Mouse (Mus musculus) midbrain, embryonic 16.5 days (tissue): ENCODE results near the gene Ndufb7. TPM values are rescaled to one million over a fixed set of nuclear protein-coding genes. Genes with fewer than 3 reads are reported as not detected.

Experiments
- ATAC-seq: fragments of 200-750 bp; cut with Nextera tagmentation; 2 replicates; pipeline ENCODE4 v1.8.0; 2017; ENCODE audit warnings: moderate TSS enrichment
- H3K27ac ChIP-seq: fragments of 300-500 bp; sonication (generic); 2 replicates; pipeline ENCODE4 v1.5.1; 2014; ENCODE audit warnings: mild to moderate bottlenecking, low read length, mixed read lengths
- H3K27me3 ChIP-seq: fragments of 300-500 bp; sonication (generic); 2 replicates; pipeline ENCODE4 v1.6.1; 2014; ENCODE audit warnings: low read depth, low read length, mixed read lengths; ENCODE audit not compliant: control insufficient read depth, insufficient read depth
- H3K36me3 ChIP-seq: fragments of 300-500 bp; sonication (generic); 2 replicates; pipeline ENCODE4 v1.6.1; 2014; ENCODE audit warnings: mild to moderate bottlenecking, low read length, moderate library complexity, mixed read lengths; ENCODE audit not compliant: control insufficient read depth, insufficient read depth
- H3K4me1 ChIP-seq: fragments of 300-500 bp; sonication (generic); 2 replicates; pipeline ENCODE4 v1.6.1; 2014; ENCODE audit warnings: mild to moderate bottlenecking, low read length, mixed read lengths; ENCODE audit not compliant: control insufficient read depth, insufficient read depth
- H3K4me2 ChIP-seq: fragments of 300-500 bp; sonication (generic); 2 replicates; pipeline ENCODE4 v1.6.1; 2014; ENCODE audit warnings: mild to moderate bottlenecking, low read length, mixed read lengths
- H3K4me3 ChIP-seq: fragments of 300-500 bp; sonication (generic); 2 replicates; pipeline ENCODE4 v1.5.1; 2014; ENCODE audit warnings: low read depth, mild to moderate bottlenecking, low read length, moderate library complexity, mixed read lengths
- H3K9ac ChIP-seq: fragments of 300-500 bp; sonication (generic); 2 replicates; pipeline ENCODE4 v1.6.1; 2014; ENCODE audit warnings: low read depth, low read length, mixed read lengths
- H3K9me3 ChIP-seq: fragments of 300-500 bp; sonication (generic); replicated peaks from 2 replicates; pipeline ENCODE4 v1.6.1; 2014; ENCODE audit warnings: mild to moderate bottlenecking, low read length, mixed read lengths; ENCODE audit not compliant: control insufficient read depth, poor library complexity, severe bottlenecking
- WGBS: fragments of 180-500 bp; shearing (Covaris S2); extraction: QIAGEN DNeasy Blood & Tissue Kit; methylation state at CpG from one replicate; pipeline ENCODE4 v1.1.7; 2014; 5-methylcytosine and 5-hydroxymethylcytosine counted together
- polyA plus RNA-seq: library from polyadenylated mRNA; unstranded; fragments of >200 nt; fragmentation: Nextera tagmentation; extraction: Ambion mirVana; gene quantifications from 2 replicates; pipeline ENCODE4 v1.2.1, GENCODE M21; 2015

Gene Ndufb7
- polyA plus RNA-seq, 1 experiment from 2014 or later: 320 TPM

DNA sequence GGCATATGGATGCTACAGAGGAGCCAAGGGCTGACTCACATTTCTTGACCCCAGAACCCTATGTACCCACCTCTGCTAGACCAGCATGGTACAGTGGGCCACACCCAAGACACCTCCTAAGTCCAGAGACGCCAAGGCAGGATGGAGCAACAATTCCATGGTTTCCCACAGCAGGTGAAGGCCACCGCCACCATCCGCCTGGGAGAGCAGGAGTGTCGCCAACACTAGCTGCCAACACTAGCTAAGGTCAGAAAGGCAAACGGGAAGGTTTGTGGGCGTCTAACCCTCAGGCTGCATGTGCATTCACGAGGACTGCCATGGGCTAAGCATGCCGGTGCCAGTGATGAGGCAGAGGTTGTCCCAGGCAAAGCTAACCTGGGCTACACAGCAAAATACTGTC is 15.8 kb downstream of the Ndufb7 start:
- Histone ChIP-seq H3K36me3 (no peaks in the 10 kb centered on the region), H3K4me3 (no peak overlapping the region), H3K27ac (no peak overlapping the region), H3K9ac (no peak overlapping the region), H3K4me1 (peaks cover 23% of the 10 kb centered on the region), H3K27me3 (no peaks in the 10 kb centered on the region), H3K9me3 (no peaks in the 10 kb centered on the region), H3K4me2 (no peak overlapping the region)
- WGBS: 84% methylated on average over 8 of the region's 8 CpGs
- ATAC-seq: no peak

DNA sequence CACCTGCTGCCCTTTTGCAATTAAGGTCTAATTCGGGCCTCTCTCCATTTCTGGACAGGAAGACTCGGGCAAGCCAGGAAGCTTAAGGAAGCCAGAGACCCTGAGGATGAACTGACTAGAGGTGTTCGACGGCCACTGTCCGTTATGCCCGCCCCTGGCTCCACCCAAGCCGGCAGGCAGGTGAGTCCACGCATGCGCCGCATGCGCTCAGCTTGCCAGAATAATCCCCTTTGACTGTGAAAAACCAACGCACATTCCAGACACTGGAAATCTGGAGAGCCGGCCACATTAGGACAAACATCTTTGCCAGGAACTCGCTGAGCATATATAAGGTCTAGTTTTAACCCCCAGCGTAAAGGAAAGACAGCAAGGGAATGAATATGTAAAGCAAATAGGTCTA is 16.8 kb downstream of the Ndufb7 start:
- no peak overlapping the region for H3K4me2 ChIP-seq
- WGBS: 83% methylated on average over 15 of the region's 15 CpGs
- H3K27ac ChIP-seq: no peak overlapping the region
- H3K4me3 ChIP-seq: no peak overlapping the region
- H3K9me3 ChIP-seq: no peaks in the 10 kb centered on the region
- ATAC-seq: no peak
- peaks cover 20% of the 10 kb centered on the region for H3K4me1 ChIP-seq
- no peaks in the 10 kb centered on the region for H3K36me3 ChIP-seq
- no peaks in the 10 kb centered on the region for H3K27me3 ChIP-seq
- H3K9ac ChIP-seq: no peak overlapping the region

DNA sequence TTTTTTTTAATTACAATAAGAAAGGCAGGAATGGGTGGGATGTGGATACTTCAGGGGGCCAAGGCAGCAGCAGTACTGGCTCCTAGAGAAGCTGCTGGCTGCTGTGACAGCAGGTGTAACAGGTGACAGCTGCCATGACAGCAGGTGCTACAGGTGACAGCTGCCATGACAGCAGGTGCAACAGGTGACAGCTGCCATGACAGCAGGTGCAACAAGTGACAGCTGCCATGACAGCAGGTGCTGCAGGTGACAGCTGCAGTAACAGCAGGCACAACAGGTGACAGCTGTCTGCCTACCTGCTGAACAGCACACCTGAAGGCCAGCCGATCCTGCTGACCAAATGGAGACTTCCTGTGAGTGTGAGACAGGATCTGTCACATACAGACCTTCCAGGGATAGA is 18.3 kb downstream of the Ndufb7 start:
- no peak overlapping the region for H3K27ac ChIP-seq
- H3K4me3 ChIP-seq: no peak overlapping the region
- peaks cover 28% of the 10 kb centered on the region for H3K4me1 ChIP-seq
- no peak for ATAC-seq
- H3K9me3 ChIP-seq: no peaks in the 10 kb centered on the region
- H3K27me3 ChIP-seq: no peaks in the 10 kb centered on the region
- no peak overlapping the region for H3K9ac ChIP-seq
- H3K36me3 ChIP-seq: no peaks in the 10 kb centered on the region
- no peak overlapping the region for H3K4me2 ChIP-seq
- 96% methylated on average over 1 of the region's 1 CpGs for WGBS

DNA sequence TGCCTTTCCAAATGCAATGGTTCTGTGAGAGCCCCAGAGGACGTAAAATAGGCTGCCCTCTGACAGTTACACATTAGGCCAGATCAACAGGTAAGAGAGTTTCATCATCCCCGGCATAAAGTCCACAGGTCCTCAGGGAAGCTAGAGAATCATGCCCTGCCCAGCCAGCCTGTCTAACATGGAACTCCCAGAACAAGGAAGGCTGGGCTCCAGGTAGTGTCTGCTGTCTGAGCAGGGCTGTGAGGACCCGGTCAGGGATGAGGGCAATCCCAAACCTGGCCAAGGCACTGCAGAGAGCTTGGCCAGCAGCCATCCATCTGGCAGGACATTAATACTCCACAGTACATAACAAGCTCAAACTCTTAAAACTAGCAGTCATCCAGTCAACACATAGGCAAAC is 18.9 kb downstream of the Ndufb7 start:
- Histone ChIP-seq H3K9me3 (no peaks in the 10 kb centered on the region), H3K4me1 (peaks cover 34% of the 10 kb centered on the region), H3K4me3 (no peak overlapping the region), H3K4me2 (no peak overlapping the region), H3K27ac (no peak overlapping the region), H3K36me3 (no peaks in the 10 kb centered on the region), H3K27me3 (no peaks in the 10 kb centered on the region), H3K9ac (no peak overlapping the region)
- no peak for ATAC-seq
- WGBS: 87% methylated on average over 3 of the region's 3 CpGs

DNA sequence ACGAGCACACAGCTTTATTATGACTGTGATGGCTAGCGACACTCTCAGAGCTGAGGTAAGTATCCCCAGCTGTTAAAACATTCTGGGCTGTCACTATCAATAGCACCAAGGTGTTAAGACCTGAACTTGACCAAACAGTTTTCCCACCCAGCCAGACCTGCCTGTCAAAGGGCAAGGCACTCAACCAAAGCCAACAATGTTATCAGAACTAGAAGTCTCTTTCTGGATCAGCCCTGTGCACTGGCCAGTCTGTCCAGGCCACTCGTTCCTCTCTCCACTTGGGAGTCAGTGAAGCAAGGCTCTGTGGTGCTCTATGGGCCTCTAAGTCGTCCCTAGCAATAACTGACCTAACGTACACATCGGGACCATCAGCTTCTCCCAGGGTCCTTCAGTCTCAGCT is 21.2 kb downstream of the Ndufb7 start:
- Histone ChIP-seq H3K4me3 (no peak overlapping the region), H3K27me3 (no peaks in the 10 kb centered on the region), H3K36me3 (no peaks in the 10 kb centered on the region), H3K9ac (no peak overlapping the region), H3K4me2 (no peak overlapping the region), H3K9me3 (no peaks in the 10 kb centered on the region), H3K27ac (no peak overlapping the region), H3K4me1 (peaks cover 50% of the 10 kb centered on the region)
- ATAC-seq: no peak
- WGBS: 91% methylated on average over 6 of the region's 6 CpGs

DNA sequence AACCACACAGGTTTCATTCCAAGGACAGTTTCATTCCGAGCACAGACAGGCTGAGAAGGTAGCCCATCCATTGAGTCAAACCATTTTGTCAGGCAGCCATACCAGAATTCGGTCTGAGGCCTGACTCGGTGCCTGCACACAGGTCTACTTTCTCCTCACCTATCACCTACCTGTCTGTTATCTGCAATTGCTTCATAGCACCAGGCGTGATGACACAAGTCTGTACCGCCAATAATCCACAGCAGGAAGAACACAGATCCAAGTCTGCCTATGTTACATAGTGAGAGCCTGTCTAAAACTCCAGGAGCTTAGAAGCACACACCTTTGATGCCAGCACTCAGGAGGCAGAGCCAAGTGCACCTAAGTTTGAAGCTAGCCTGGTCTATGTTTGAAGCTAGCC is 22.4 kb downstream of the Ndufb7 start:
- no peak for ATAC-seq
- Histone ChIP-seq H3K27ac (no peak overlapping the region), H3K4me3 (no peak overlapping the region), H3K27me3 (no peaks in the 10 kb centered on the region), H3K9ac (no peak overlapping the region), H3K9me3 (no peaks in the 10 kb centered on the region), H3K4me1 (peaks cover 53% of the 10 kb centered on the region), H3K36me3 (no peaks in the 10 kb centered on the region), H3K4me2 (no peak overlapping the region)
- WGBS: 96% methylated on average over 5 of the region's 5 CpGs

DNA sequence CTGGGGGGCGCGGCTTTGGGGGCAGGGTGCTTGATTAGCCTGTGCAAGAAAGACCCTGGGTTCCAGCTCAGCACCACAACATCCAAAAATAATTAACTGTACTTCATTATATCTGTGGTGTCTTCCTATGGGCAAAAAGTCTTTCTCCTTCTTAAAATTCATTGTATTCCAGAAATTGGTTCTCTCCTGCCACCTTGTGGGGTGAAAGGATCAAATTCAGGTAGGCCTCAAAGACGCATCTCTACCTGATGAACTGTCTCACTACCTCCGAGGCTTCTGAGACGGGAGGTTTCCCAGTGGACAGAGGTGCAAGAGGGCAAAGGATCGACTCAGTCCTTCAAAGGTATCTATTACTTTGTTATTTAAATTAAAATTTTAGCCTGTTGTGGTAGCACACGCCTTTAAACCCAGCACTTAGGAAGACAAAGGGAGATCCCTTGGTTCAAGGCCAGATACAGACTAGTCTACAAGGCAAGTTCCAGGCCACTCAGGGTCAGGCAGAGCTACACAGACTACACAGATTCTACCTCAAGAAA is 24.1 kb downstream of the Ndufb7 start:
- Histone ChIP-seq H3K4me1 (peaks cover 46% of the 10 kb centered on the region), H3K4me2 (peak overlapping the region; percentile 87), H3K9me3 (no peaks in the 10 kb centered on the region), H3K36me3 (no peaks in the 10 kb centered on the region), H3K27me3 (no peaks in the 10 kb centered on the region), H3K27ac (no peak overlapping the region), H3K4me3 (no peak overlapping the region), H3K9ac (no peak overlapping the region)
- ATAC-seq: no peak
- WGBS: 79% methylated on average over 7 of the region's 7 CpGs

DNA sequence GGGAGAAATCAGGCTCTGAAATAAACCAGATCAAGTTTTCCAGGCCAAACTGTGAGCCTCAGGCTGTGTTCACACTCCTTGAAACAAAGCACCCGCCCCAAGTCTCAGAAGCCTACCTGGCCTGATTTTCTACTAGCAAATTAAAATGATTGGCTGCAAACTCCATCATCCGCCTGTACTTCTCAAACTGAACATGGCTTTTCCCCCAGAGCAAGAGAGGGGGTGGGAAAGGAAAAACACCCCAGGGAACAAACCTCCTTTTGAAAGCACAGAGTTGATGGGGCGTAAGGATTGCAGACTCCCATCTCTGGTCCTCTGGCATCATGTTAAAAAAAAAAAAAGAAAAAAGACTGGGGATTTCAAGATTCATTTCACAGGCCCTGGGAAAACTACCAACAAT is 26.2 kb downstream of the Ndufb7 start:
- Histone ChIP-seq H3K27ac (0 out of 2 replicates have a peak overlapping the region, but pooled peaks have one; percentile 39), H3K4me1 (peaks cover 45% of the 10 kb centered on the region), H3K9me3 (no peaks in the 10 kb centered on the region), H3K4me2 (peak overlapping the region; percentile 87), H3K4me3 (peak overlapping the region; percentile 78), H3K36me3 (no peaks in the 10 kb centered on the region), H3K27me3 (no peaks in the 10 kb centered on the region), H3K9ac (peak overlapping the region; percentile 85)
- ATAC-seq: no peak
- 55% methylated on average over 3 of the region's 3 CpGs for WGBS

DNA sequence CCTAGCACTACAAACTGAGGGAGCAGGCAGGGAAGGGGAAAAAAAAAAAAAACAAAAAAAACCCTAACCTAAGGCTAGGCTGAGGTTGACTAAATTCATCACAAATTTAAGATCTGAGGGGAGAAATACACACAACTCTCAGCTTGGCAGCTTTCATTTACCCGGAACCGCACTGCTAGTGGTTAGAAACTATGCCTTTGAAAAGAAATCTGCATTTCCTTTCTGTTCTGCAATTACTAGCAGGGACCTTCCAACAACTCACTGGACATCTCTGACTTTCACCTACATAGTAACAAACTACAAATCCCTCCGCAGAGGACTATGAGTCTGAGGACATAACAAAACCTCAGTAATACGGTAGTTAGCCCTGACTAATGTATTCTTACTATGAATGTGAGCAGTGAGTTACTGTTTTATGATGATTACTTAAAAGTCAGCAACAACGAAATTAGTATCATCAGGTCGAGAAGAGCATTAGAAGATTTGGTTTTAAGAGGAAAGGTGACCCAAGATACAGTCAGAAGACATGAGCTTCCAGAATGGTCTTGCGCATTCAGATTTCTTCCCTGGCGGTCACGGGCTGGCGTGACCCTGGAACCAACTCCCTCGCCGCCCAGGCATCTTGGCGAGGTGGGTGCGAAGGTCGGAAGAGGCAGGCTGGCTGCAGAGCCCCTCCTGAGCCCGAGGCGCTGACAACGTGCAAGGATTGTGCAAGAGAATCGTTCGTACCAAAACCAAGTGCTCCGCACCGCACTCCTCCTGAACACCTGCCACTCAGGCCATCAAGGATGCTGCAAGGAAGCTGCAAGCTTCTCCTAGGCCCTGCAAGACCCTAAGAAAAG is 27.1 kb downstream of the Ndufb7 start:
- Histone ChIP-seq H3K4me2 (peak overlapping the region; percentile 87), H3K36me3 (no peaks in the 10 kb centered on the region), H3K9ac (peak overlapping the region; percentile 85), H3K4me3 (peak overlapping the region; percentile 78), H3K27ac (peak overlapping the region; percentile 97), H3K27me3 (no peaks in the 10 kb centered on the region), H3K4me1 (peaks cover 39% of the 10 kb centered on the region), H3K9me3 (no peaks in the 10 kb centered on the region)
- 4% methylated on average over 22 of the region's 22 CpGs for WGBS
- ATAC-seq: no peak
